Mouse (Mus musculus) myocyte (in vitro differentiated cells): Measurements from ENCODE around the gene Cacnb3.

Source experiments
- E2F4 ChIP-seq: IDR thresholded peaks from one replicate; pipeline ENCODE4 v1.6.1; 2011; ENCODE audit warnings: mild to moderate bottlenecking, control low read depth, moderate library complexity; ENCODE audit not compliant: insufficient read depth
- SRF ChIP-seq: IDR thresholded peaks from one replicate; pipeline ENCODE4 v1.6.1; 2011; ENCODE audit warnings: low read depth; ENCODE audit not compliant: control insufficient read depth, insufficient read length

GRCm38 (mm10) chr15:98612229-98612628 is 18.4 kb upstream of the Cacnb3 start:
- no peak for TF ChIP-seq SRF
- TF ChIP-seq E2F4 = no peak
